Mouse (Mus musculus): ENCODE results near the gene Hormad2. TPM values are rescaled to one million over a fixed set of nuclear protein-coding genes. Genes with fewer than 3 reads are reported as not detected.

Gene Hormad2
- polyA plus RNA-seq, 1 experiment from 2014 or later: 0.36 TPM

DNA sequence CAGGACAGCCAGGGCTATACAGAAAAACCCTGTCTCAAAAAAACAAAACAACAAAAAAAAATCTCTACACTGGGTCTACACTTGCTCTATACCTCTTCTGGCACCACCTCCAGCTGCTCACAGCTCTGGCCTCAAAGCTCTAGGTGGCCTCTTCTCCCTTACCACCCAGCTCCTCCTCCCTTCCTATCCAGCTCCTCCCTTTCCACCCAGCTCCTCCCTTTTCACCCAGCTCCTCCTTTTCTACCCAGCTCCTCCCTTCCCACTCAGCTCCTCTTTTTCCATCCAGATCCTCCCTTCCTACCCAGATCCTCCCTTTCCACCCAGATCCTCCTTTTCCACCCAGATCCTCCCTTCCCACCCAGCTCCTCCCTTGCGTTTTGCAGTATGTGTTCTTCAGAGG lies 26.5 kb upstream of the Hormad2 start:
- Histone ChIP-seq H3K4me3 (no peak overlapping the region), H3K9ac (no peak overlapping the region), H3K27ac (no peak overlapping the region), H3K4me2 (replicated peaks) (no peak overlapping the region), H3K9me3 (no peaks in the 10 kb centered on the region), H3K4me1 (peaks cover 5% of the 10 kb centered on the region), H3K36me3 (no peaks in the 10 kb centered on the region), H3K27me3 (no peaks in the 10 kb centered on the region)
- 86% methylated on average over 1 of the region's 1 CpGs for WGBS
- no peak for ATAC-seq (ENCODE audit: low FRiP score, low read depth)

DNA sequence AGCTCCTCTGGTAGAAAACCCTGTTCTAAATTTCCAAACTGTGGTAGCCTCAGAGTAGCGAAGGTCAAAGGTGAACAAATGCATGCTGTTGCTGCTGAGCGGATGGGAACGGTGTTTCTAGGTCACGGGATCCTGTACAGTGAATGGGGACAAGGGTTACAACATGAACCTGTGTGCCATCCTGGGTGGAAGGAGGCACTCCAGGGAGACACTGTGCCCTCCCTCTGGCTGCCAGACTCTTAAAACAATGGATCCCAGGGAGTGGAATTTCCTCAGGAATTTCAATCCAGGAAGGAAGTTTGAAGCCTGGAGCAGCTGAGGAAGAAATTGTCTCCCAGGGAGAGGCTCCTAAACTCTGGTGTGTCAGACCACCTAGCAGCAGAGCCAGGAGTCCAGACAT lies 25.3 kb upstream of the Hormad2 start:
- no peaks in the 10 kb centered on the region for H3K27me3 ChIP-seq
- H3K4me3 ChIP-seq: no peak overlapping the region
- no peak overlapping the region for H3K4me2 ChIP-seq (replicated peaks)
- H3K27ac ChIP-seq: no peak overlapping the region
- H3K9ac ChIP-seq: no peak overlapping the region
- ATAC-seq (ENCODE audit: low FRiP score, low read depth): no peak
- WGBS: 74% methylated on average over 4 of the region's 4 CpGs
- H3K4me1 ChIP-seq: no peaks in the 10 kb centered on the region
- no peaks in the 10 kb centered on the region for H3K36me3 ChIP-seq
- no peaks in the 10 kb centered on the region for H3K9me3 ChIP-seq

DNA sequence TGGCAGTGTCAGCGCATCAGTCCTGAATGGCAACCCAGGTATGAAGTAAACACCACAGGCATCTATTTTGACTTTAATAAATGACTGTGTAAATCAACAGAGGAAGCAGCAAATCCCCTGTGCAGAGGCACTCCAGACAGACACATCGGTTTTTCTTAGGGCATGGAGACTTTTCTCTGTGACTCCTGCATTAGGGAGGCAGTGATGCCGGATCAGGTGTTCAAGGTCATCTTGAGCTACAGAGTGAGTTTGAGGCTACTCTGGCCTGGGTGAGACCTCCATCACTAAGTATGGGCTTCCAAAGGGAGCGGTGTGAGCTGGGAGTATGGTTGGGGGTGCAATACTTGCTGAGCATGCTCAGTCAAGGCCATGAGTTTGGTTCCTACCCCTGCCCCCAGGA lies 23.7 kb upstream of the Hormad2 start:
- Histone ChIP-seq H3K4me2 (replicated peaks) (no peak overlapping the region), H3K9me3 (no peaks in the 10 kb centered on the region), H3K4me3 (no peak overlapping the region), H3K4me1 (0 out of 2 replicates have a peak, but pooled peaks cover 4% of the 10 kb centered on the region), H3K27me3 (no peaks in the 10 kb centered on the region; the same call in 1 of the 2 replicates), H3K9ac (no peak overlapping the region), H3K36me3 (no peaks in the 10 kb centered on the region), H3K27ac (no peak overlapping the region)
- no peak for ATAC-seq (ENCODE audit: low FRiP score, low read depth)
- WGBS: 87% methylated on average over 4 of the region's 4 CpGs

DNA sequence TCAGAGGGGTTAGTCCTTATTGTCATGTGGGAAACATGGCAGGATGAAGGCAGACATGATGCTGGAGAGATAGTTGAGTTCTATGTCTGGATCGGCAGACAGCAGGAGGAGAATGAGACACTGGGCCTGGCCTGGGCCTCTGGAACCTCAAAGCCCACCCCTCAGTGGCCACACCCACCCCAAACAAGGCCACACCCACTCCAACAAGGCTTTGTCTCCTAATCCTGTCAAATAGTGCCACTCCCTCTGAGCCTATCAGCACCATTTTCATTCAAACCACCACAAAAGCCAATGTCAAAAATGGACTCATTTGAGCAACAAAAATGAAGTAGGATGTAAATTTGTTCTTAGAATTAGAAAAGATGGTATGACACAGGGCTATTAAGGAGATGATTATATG lies 23.3 kb upstream of the Hormad2 start:
- H3K36me3 ChIP-seq: no peaks in the 10 kb centered on the region

DNA sequence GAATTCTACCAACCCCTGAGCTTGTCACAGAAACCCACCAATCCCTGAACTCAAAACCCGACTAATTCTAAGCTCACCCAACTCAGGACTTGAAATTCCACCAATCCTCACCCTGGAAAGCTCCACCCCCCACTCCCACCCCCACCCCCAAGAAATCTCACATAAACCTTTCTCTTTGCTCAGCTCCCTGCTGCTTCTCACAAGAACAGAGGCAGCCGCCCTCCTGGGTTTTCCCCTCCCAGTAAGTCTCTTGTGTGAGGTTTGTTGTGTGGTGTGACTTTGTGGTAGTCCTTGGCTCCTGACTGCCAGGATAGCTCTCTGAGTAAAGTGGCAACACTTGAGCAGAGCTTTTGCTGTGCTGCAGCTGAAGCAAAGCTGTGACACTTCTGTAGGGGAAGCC lies 22.0 kb upstream of the Hormad2 start:
- Histone ChIP-seq H3K9me3 (no peaks in the 10 kb centered on the region), H3K36me3 (no peaks in the 10 kb centered on the region), H3K4me3 (no peak overlapping the region), H3K4me1 (0 out of 2 replicates have a peak, but pooled peaks cover 4% of the 10 kb centered on the region), H3K27me3 (no peaks in the 10 kb centered on the region; the same call in 1 of the 2 replicates), H3K9ac (no peak overlapping the region), H3K4me2 (replicated peaks) (no peak overlapping the region), H3K27ac (no peak overlapping the region)
- 36% methylated on average over 2 of the region's 2 CpGs for WGBS
- ATAC-seq (ENCODE audit: low FRiP score, low read depth): no peak

More for the DNA sequence above, 23.3 kb upstream of the Hormad2 start:
- 0 out of 2 replicates have a peak, but pooled peaks cover 4% of the 10 kb centered on the region for H3K4me1 ChIP-seq
- no peak overlapping the region for H3K4me2 ChIP-seq (replicated peaks)
- H3K27ac ChIP-seq: no peak overlapping the region
- no peak overlapping the region for H3K9ac ChIP-seq
- H3K9me3 ChIP-seq: no peaks in the 10 kb centered on the region
- H3K27me3 ChIP-seq: no peaks in the 10 kb centered on the region; the same call in 1 of the 2 replicates
- no peak for ATAC-seq (ENCODE audit: low FRiP score, low read depth)
- 80% methylated on average over 1 of the region's 1 CpGs for WGBS
- no peak overlapping the region for H3K4me3 ChIP-seq

DNA sequence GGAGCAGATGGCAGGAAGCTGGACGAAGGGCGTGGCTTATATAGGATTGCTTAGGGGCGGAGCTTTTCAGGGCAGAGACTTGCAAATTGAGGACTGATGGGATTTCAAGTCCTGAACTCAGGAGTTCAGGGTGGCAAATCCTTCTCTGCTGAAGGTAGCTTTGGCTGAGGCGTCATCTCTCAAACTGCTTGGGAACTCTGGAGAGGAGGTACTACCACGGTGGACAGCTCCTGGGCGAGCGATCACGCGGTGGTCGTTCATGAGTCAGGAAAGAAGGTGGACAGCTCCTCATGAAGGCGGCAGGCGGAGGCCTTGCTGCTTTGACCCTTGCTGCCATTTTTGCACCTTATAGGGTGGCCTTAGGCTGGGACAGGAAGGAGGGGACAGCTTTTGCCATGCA lies 20.2 kb upstream of the Hormad2 start:
- H3K4me3 ChIP-seq: no peak overlapping the region

DNA sequence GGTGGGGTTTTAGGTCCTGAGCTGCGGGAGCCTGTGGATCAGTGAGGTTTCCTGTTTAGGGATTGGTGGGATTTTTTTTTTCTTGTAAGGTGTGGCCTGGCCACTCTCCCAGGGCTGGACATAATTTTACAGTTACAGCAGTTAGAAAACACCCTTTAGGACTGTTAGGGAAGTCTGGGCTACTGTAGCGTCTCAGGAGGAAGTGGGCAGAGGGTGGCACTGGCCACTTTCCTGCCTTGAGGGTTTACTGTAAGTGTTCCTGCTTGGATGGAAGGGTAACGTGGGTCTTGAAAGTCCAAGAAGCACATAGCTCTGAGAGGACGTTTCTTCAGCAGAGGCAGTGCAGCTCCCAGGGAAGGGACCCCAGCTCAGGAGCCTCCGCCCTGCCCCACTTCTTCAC lies 19.7 kb upstream of the Hormad2 start:
- H3K4me3 ChIP-seq: no peak overlapping the region
- WGBS: 52% methylated on average over 5 of the region's 5 CpGs
- no peak for ATAC-seq (ENCODE audit: low FRiP score, low read depth)

More for the DNA sequence above, 20.2 kb upstream of the Hormad2 start:
- ATAC-seq (ENCODE audit: low FRiP score, low read depth): no peak
- no peaks in the 10 kb centered on the region for H3K9me3 ChIP-seq
- no peaks in the 10 kb centered on the region; the same call in 1 of the 2 replicates for H3K27me3 ChIP-seq
- H3K4me1 ChIP-seq: 0 out of 2 replicates have a peak, but pooled peaks cover 4% of the 10 kb centered on the region
- no peak overlapping the region for H3K9ac ChIP-seq
- H3K4me2 ChIP-seq (replicated peaks): no peak overlapping the region
- WGBS: 17% methylated on average over 12 of the region's 12 CpGs
- H3K36me3 ChIP-seq: no peaks in the 10 kb centered on the region
- H3K27ac ChIP-seq: no peak overlapping the region

DNA sequence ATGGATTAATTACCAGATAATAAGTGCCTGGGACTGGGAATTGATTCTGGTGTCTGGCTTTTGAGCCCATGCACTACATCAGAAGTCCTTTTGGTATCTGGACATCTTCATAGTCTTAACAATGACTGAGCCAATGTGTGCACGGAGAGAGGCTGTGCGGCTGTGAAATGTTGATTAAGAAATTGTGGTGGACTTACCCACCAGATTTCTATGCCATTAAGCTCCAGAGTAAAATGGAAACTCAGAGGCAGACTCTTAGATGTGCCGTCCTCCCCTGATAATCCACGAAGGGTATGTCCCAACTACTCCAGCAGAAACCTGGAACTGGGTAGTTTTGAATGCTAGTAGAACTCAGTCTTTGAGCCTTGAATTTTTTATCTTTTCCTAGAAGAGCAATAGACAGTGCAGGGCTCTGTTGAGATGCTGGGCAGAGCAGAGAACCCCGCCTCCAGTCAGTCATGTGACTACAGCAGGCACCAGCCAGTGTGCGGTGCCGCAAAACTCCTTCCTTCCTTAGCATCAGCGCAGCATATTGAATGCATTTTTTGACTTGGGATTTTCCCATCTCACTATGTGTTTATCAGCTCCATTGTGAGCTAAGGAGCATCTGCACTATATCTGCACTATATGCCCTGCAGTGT lies 14.1 kb upstream of the Hormad2 start:
- Histone ChIP-seq H3K36me3 (no peaks in the 10 kb centered on the region), H3K9me3 (no peaks in the 10 kb centered on the region), H3K9ac (no peak overlapping the region), H3K4me3 (no peak overlapping the region), H3K27ac (no peak overlapping the region), H3K27me3 (no peaks in the 10 kb centered on the region), H3K4me2 (replicated peaks) (no peak overlapping the region), H3K4me1 (no peaks in the 10 kb centered on the region)
- 71% methylated on average over 8 of the region's 8 CpGs for WGBS
- ATAC-seq (ENCODE audit: low FRiP score, low read depth): no peak

More for the DNA sequence above, 19.7 kb upstream of the Hormad2 start:
- no peak overlapping the region for H3K4me2 ChIP-seq (replicated peaks)
- no peaks in the 10 kb centered on the region for H3K36me3 ChIP-seq
- no peaks in the 10 kb centered on the region; the same call in 1 of the 2 replicates for H3K27me3 ChIP-seq
- H3K4me1 ChIP-seq: 0 out of 2 replicates have a peak, but pooled peaks cover 4% of the 10 kb centered on the region
- no peak overlapping the region for H3K27ac ChIP-seq
- no peak overlapping the region for H3K9ac ChIP-seq
- H3K9me3 ChIP-seq: no peaks in the 10 kb centered on the region

DNA sequence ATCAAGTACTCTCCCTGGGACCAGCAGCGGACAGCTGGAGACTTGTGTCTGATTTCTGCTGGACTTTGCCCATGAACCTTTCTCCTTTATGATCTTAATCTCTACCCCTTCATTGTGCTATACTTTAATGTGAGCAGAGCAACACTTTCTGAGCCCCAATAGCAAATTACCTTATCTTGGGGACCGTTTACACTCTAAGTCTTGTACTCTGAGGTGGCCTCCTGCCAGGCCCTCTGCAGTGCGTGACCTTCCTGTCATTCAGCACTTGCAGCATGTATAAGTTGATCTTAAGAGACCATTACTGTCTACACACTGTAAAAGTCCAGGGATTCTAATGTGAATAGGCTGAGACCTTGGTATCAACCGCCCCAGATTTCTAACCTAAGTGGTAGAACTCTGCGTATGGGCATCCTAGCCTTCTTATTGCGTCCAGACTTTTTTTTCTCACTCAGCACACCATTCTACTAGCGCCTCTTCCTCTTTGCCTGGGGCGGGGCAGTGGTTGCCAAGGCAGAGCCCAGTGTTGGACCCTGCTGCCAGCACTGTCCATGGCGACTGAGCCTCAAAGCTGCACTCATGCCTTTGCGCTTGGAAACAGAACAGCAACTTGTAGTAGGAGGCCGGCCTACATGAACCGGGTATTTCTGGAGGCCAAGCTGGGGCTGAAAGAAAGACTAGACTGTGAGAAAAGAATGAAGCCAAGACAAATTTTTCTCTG lies 11.7 kb upstream of the Hormad2 start:
- 85% methylated on average over 12 of the region's 12 CpGs for WGBS
- H3K4me3 ChIP-seq: no peak overlapping the region
- no peaks in the 10 kb centered on the region for H3K9me3 ChIP-seq
- no peaks in the 10 kb centered on the region for H3K4me1 ChIP-seq
- no peak overlapping the region for H3K27ac ChIP-seq
- no peak overlapping the region for H3K4me2 ChIP-seq (replicated peaks)
- ATAC-seq (ENCODE audit: low FRiP score, low read depth): no peak
- H3K27me3 ChIP-seq: no peaks in the 10 kb centered on the region
- H3K9ac ChIP-seq: no peak overlapping the region
- H3K36me3 ChIP-seq: no peaks in the 10 kb centered on the region

DNA sequence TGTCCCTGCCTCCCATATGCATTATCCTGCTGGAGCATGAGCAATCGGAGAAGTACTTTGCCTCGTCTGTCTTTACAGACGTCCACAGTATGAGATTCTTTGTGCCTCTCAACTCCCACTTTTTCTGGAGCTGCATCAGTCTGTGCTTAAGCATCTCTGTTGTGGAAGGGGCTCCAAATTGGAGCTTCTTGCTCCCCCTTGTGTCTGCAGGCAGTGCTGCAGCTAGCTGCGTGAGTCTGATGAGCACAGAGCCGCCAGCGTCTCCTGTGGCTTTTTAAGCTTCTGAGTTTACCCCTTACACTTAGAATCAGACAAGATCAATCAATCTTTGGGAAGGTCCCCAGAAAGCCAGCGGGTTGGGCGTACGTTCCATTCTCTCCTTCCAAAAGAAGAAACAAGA lies 10.2 kb upstream of the Hormad2 start:
- Histone ChIP-seq H3K4me1 (no peaks in the 10 kb centered on the region), H3K27ac (no peak overlapping the region), H3K4me2 (replicated peaks) (no peak overlapping the region), H3K9me3 (no peaks in the 10 kb centered on the region), H3K27me3 (no peaks in the 10 kb centered on the region), H3K9ac (no peak overlapping the region), H3K4me3 (no peak overlapping the region), H3K36me3 (no peaks in the 10 kb centered on the region)
- 24% methylated on average over 9 of the region's 9 CpGs for WGBS
- no peak for ATAC-seq (ENCODE audit: low FRiP score, low read depth)

DNA sequence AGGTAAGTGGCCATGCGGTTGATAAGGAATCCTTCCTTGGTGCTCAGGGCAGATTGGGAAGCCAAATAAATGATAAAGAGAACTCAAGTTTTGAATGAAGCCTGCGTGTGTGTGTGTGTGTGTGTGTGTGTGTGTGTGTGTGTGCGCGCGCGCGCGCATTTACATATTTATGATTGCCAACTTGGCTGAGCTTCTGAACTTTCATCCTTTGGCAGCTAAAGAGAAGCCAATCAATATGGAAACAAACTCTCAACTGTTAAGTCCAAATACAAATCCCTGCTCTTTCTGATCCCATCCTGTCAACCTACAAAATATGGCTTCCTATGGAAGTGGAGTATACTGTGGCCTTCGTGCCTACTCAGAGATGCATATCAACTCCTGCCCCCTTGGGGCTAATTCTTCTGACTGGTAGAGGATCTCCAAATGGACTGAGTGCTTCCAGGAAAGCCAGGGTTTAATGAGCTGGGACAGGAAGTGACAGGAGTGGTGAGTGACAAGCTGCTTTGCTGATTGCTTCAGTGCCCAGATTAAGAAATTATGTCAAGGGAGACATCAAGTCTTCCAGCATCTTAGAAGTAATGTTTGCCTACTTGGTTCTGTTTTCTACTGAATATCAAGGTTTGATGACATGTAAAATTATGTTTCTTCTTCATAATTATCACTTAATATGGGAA lies 5.4 kb upstream of the Hormad2 start:
- 96% methylated on average over 9 of the region's 9 CpGs for WGBS
- no peak for ATAC-seq (ENCODE audit: low FRiP score, low read depth)
- no peaks in the 10 kb centered on the region for H3K4me1 ChIP-seq

DNA sequence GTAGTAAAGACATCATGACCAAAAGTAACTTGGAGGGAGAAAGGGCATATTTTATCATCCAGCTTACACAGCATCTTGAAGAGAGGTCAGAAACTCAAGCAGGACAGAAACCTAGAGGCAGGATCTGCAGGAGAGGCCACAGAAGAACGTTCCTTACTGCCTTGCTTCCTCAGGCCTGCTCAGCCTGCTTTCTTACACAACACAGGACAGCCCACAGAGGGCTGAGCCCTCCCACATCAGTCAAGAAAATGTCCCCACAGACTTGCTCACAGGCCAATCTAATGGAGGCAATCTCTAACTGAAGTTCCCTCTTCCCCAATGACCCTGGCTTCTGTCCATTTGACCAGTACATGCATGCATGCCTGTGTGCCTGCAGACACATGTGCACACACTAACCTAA lies 1.4 kb upstream of the Hormad2 start:
- no peaks in the 10 kb centered on the region for H3K9me3 ChIP-seq
- H3K4me3 ChIP-seq: no peak overlapping the region
- no peak for ATAC-seq (ENCODE audit: low FRiP score, low read depth)
- no peaks in the 10 kb centered on the region for H3K36me3 ChIP-seq
- H3K9ac ChIP-seq: no peak overlapping the region
- 50% methylated on average over 1 of the region's 1 CpGs for WGBS
- H3K4me1 ChIP-seq: peaks cover 5% of the 10 kb centered on the region; the same call in 1 of the 2 replicates
- no peaks in the 10 kb centered on the region for H3K27me3 ChIP-seq
- no peak overlapping the region for H3K27ac ChIP-seq
- H3K4me2 ChIP-seq (replicated peaks): no peak overlapping the region

More for the DNA sequence above, 5.4 kb upstream of the Hormad2 start:
- Histone ChIP-seq H3K36me3 (no peaks in the 10 kb centered on the region), H3K9me3 (no peaks in the 10 kb centered on the region), H3K9ac (no peak overlapping the region), H3K27me3 (no peaks in the 10 kb centered on the region), H3K27ac (no peak overlapping the region), H3K4me3 (no peak overlapping the region), H3K4me2 (replicated peaks) (no peak overlapping the region)

Measured in limb, embryonic 13.5 days (tissue).